Mouse (Mus musculus) lung, postnatal 0 days (tissue): Measurements from ENCODE around the gene Gphb5. TPM values are rescaled to one million over a fixed set of nuclear protein-coding genes. Genes with fewer than 3 reads are reported as not detected.

ENCODE experiments used
- ATAC-seq: fragments of 200-750 bp; cut with Nextera tagmentation; 2 replicates; pipeline ENCODE4 v1.8.0; 2017; ENCODE audit warnings: moderate library complexity
- DNase-seq: peaks from one replicate; pipeline ENCODE4 v3.0.0-alpha.2; 2016; ENCODE audit warnings: low spot score
- H3K27ac ChIP-seq: fragments of 300-500 bp; sonication (generic); 2 replicates; pipeline ENCODE4 v1.5.1; 2014; ENCODE audit warnings: antibody characterized with exemption, mild to moderate bottlenecking, low read length, mixed read lengths
- H3K27me3 ChIP-seq: fragments of 300-500 bp; sonication (generic); replicated peaks from 2 replicates; pipeline ENCODE4 v1.6.1; 2014; ENCODE audit warnings: low read length, mixed read lengths; ENCODE audit not compliant: insufficient read depth
- H3K36me3 ChIP-seq: fragments of 300-500 bp; sonication (generic); 2 replicates; pipeline ENCODE4 v1.6.1; 2014; ENCODE audit warnings: low read length, mixed read lengths; ENCODE audit not compliant: insufficient read depth
- H3K4me1 ChIP-seq: fragments of 300-500 bp; sonication (generic); 2 replicates; pipeline ENCODE4 v1.6.1; 2014; ENCODE audit warnings: antibody characterized with exemption, low read depth, low read length, mixed read lengths; ENCODE audit not compliant: insufficient read depth
- H3K4me2 ChIP-seq: fragments of 300-500 bp; sonication (generic); replicated peaks from 2 replicates; pipeline ENCODE4 v1.6.1; 2014; ENCODE audit warnings: low read depth, mild to moderate bottlenecking, low read length, moderate library complexity, mixed read lengths
- H3K4me3 ChIP-seq: fragments of 300-500 bp; sonication (generic); 2 replicates; pipeline ENCODE4 v1.5.1; 2014; ENCODE audit warnings: low read depth, low read length
- H3K9ac ChIP-seq: fragments of 300-500 bp; sonication (generic); replicated peaks from 2 replicates; pipeline ENCODE4 v1.6.1; 2014; ENCODE audit warnings: low read depth, mild to moderate bottlenecking
- H3K9me3 ChIP-seq: fragments of 300-500 bp; sonication (generic); 2 replicates; pipeline ENCODE4 v1.6.1; 2016; ENCODE audit warnings: low read length, mixed read lengths
- CTCF ChIP-seq: IDR thresholded peaks from 2 replicates; pipeline ENCODE4 v1.5.1; 2016; ENCODE audit warnings: antibody characterized with exemption, mild to moderate bottlenecking
- EP300 ChIP-seq: IDR thresholded peaks from 2 replicates; pipeline ENCODE4 v1.6.1; 2016; ENCODE audit warnings: antibody characterized with exemption, mild to moderate bottlenecking, control low read depth
- WGBS: fragments of 180-500 bp; shearing (Covaris S2); extraction: QIAGEN DNeasy Blood & Tissue Kit; methylation state at CpG from one replicate; pipeline ENCODE4 v1.1.7; 2014; 5-methylcytosine and 5-hydroxymethylcytosine counted together
- polyA plus RNA-seq: library from polyadenylated mRNA; unstranded; fragments of >200 nt; fragmentation: Nextera tagmentation; extraction: Ambion mirVana; gene quantifications from 2 replicates; pipeline ENCODE4 v1.2.1, GENCODE M21; 2015

The Gphb5 gene
- not detected in 2 replicates for polyA plus RNA-seq

DNA sequence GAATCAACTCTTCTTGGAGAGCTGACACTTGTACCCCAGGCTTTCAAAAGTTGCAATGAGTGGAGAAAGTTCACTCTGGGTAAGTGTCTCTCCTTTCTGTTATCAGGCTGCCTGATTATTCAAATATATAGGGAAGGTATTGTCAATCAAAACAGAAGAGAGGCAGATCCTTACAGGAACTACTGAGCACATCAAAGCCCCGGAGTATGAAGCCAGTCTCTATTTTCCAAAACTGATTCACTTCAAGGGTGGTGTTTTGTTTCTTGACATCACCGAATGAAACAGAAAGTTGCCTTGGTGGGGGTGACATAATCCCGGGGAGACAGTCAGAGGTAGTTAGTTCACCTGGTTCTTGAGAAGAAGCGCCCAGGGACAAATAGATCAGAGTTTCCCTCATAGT lies at the start of gene Gphb5:
Gene Gphb5 (minus strand): TSS at position 101 of the 400 bp plus-strand sequence.
- no peak for TF ChIP-seq EP300
- TF ChIP-seq CTCF = no peak
- H3K4me1 ChIP-seq = no peaks in the 10 kb centered on the region
- no peak within 1 kb of the TSS for H3K4me3 ChIP-seq
- no peaks in the 10 kb centered on the region for H3K36me3 ChIP-seq
- H3K9me3 ChIP-seq = no peaks in the 10 kb centered on the region
- no peak within 1 kb of the TSS for H3K27ac ChIP-seq
- H3K27me3 ChIP-seq = no peaks in the 10 kb centered on the region
- no peak for DNase-seq
- H3K4me2 ChIP-seq = no peak within 1 kb of the TSS
- WGBS = 83% methylated on average over 4 of the region's 4 CpGs
- H3K9ac ChIP-seq = no peak within 1 kb of the TSS
- ATAC-seq = no peak

DNA sequence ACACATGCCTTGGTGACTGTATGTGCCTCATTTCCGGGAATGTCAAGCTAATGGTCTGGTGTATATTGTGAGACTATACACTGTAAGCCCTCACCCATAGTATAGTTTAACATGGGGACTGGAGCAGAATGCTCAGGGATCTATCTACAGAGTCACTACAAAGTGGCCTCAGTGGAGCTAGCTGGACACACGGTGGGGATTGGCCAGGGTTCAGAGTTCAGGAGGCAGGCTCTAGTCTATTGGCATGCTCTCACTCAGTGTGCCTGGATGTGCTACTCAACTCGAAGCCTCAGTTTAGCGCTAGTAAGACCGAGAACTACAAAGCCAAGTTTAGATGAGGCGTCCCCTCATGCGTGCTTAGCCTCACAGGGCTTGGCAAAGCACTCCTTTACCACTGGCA lies 49.6 kb upstream of the Gphb5 start:
- ATAC-seq = no peak
- H3K4me2 ChIP-seq = no peak overlapping the region
- H3K36me3 ChIP-seq = peaks cover 11% of the 10 kb centered on the region; the same call in 1 of the 2 replicates
- no peak overlapping the region for H3K4me3 ChIP-seq
- H3K27me3 ChIP-seq = no peaks in the 10 kb centered on the region
- no peak overlapping the region for H3K27ac ChIP-seq
- H3K4me1 ChIP-seq = no peaks in the 10 kb centered on the region
- H3K9ac ChIP-seq = no peak overlapping the region
- 83% methylated on average over 7 of the region's 7 CpGs for WGBS
- H3K9me3 ChIP-seq = no peaks in the 10 kb centered on the region
- no peak for TF ChIP-seq EP300
- no peak for TF ChIP-seq CTCF
- no peak for DNase-seq

DNA sequence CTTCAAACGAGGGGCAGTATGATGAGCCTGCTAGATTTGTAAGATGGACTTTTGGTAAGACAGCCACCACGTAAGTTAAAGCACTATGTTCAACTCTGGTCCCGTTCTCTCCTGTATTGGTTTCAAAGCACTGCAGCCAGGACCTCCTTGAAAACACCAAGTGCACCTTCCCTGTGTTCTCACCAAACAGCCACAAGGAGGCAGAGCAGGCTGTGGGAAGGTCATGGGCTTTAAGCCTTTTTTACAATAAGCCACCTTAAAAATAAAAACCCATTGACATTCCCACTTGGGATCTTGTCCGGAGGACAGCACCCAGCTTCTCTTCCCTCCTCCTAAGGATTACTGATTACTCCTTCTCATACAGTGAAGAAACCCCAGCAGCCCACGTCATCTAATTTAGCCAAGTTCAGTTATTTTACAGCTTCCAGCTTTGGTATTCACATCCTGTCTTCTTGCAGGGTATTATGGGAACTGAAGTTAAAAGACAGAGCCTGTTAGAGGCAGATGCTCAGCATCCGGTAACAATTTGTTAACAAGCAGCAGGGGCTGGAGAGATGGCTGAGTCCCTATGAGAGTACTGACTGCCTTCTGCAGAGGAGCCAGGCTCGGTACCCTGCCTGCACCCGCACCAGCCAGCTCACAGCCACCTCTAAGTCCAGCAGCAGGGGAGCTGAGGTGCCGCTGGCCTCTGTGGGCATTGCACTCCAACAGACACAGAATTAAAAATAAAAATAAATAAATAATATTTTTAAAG lies 47.6 kb upstream of the Gphb5 start:
- Histone ChIP-seq H3K27ac (no peak overlapping the region), H3K36me3 (peaks cover 17% of the 10 kb centered on the region; the same call in 1 of the 2 replicates), H3K4me3 (no peak overlapping the region), H3K4me1 (no peaks in the 10 kb centered on the region), H3K27me3 (no peaks in the 10 kb centered on the region), H3K9me3 (no peaks in the 10 kb centered on the region), H3K9ac (no peak overlapping the region), H3K4me2 (no peak overlapping the region)
- TF ChIP-seq CTCF (peak; percentile 87), EP300 (no peak)
- ATAC-seq (no peak; the same call in 1 of the 2 replicates), DNase-seq (peak; percentile 66)
- WGBS = 82% methylated on average over 9 of the region's 9 CpGs

DNA sequence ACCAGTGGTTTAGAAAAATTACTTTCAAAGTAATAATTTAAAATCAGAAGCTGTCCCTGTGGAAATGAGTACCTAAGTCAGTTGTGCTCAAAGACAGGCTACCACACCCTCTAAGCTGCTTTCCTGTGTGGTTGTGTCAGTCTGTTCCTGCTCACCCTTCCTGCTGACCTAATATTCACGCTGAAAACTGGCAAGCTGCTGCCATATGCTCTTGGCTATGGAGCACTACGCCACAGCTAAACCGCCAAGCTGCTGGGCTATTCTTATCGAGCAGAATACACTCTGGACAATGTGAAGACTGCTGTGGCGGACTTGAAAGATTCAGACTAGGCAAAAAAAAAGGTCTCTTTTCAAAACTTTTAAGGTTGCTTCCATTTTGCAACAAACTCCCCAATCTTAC lies 44.0 kb upstream of the Gphb5 start:
- Histone ChIP-seq H3K4me1 (no peaks in the 10 kb centered on the region), H3K4me3 (no peak overlapping the region), H3K9ac (no peak overlapping the region), H3K36me3 (peaks cover 19% of the 10 kb centered on the region; the same call in 1 of the 2 replicates), H3K9me3 (no peaks in the 10 kb centered on the region), H3K4me2 (no peak overlapping the region), H3K27me3 (no peaks in the 10 kb centered on the region), H3K27ac (no peak overlapping the region)
- ATAC-seq (no peak), DNase-seq (no peak)
- TF ChIP-seq EP300 = no peak
- TF ChIP-seq CTCF = no peak
- 87% methylated on average over 5 of the region's 5 CpGs for WGBS

DNA sequence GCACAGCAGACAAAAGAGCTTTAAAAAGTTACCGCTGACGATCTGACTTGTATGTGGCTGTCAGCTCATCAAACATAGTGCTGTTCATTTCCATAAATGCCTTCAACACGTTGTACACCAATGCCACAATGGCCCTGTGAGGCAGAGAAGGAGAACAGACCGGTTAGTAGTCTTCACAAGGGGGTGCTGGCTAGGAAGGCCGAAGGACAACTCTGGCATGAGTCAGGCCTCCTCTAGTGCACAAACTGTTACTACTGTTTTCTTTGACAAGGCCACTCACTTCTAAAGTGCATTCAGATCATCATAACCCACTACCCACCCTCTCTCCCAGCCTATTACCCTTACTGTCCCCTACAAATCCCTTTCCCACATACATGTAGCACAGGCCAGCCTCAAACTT lies 43.1 kb upstream of the Gphb5 start:
- 89% methylated on average over 5 of the region's 5 CpGs for WGBS
- Histone ChIP-seq H3K27ac (no peak overlapping the region), H3K4me2 (no peak overlapping the region), H3K4me1 (no peaks in the 10 kb centered on the region), H3K9ac (no peak overlapping the region), H3K4me3 (no peak overlapping the region), H3K9me3 (no peaks in the 10 kb centered on the region), H3K27me3 (no peaks in the 10 kb centered on the region), H3K36me3 (peaks cover 19% of the 10 kb centered on the region; the same call in 1 of the 2 replicates)
- no peak for ATAC-seq
- no peak for DNase-seq
- no peak for TF ChIP-seq CTCF
- no peak for TF ChIP-seq EP300

DNA sequence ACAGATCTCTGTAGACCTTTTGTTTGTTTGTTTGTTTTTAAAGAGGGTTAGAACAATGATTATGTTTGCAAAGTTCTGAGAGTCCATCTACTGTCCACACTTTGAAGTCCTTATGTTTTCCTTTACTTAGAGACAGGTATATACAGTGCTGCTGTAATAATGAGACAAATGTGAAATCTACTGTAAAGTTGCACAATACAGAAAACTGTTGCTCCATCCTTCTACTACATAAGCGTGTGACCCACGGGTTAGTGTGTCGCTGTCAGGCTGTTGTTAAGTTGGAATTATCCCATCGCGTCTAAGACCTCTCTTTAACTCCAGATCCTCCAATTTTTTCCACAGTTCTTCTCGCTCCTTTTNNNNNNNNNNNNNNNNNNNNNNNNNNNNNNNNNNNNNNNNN lies 36.9 kb upstream of the Gphb5 start:
- Histone ChIP-seq H3K4me3 (no peak overlapping the region), H3K4me1 (no peaks in the 10 kb centered on the region; the same call in 1 of the 2 replicates), H3K27ac (no peak overlapping the region), H3K9ac (no peak overlapping the region), H3K27me3 (no peaks in the 10 kb centered on the region), H3K4me2 (no peak overlapping the region), H3K9me3 (no peaks in the 10 kb centered on the region), H3K36me3 (peaks cover 6% of the 10 kb centered on the region; the same call in 1 of the 2 replicates)
- peak; percentile 36 for DNase-seq
- WGBS = 64% methylated on average over 6 of the region's 6 CpGs
- ATAC-seq = no peak
- no peak for TF ChIP-seq EP300
- no peak for TF ChIP-seq CTCF
